Mouse (Mus musculus) forebrain, embryonic 14.5 days (tissue): Measurements from ENCODE around the gene Il23a. TPM values are rescaled to one million over a fixed set of nuclear protein-coding genes. Genes with fewer than 3 reads are reported as not detected.

Experiments
- ATAC-seq: fragments of 200-750 bp; cut with Nextera tagmentation; 2 replicates; pipeline ENCODE4 v1.8.0; 2017; ENCODE audit warnings: mild to moderate bottlenecking, moderate library complexity
- DNase-seq: peaks from one replicate; pipeline ENCODE4 v3.0.0-alpha.2; 2015; ENCODE audit warnings: low spot score
- H3K27ac ChIP-seq: fragments of 300-500 bp; sonication (generic); 2 replicates; pipeline ENCODE4 v1.5.1; 2014; ENCODE audit warnings: low read depth, mild to moderate bottlenecking, control low read depth, low read length, moderate library complexity
- H3K27me3 ChIP-seq: fragments of 300-500 bp; sonication (generic); replicated peaks from 2 replicates; pipeline ENCODE4 v1.6.1; 2014; ENCODE audit warnings: low read length, control low read depth, mixed read lengths; ENCODE audit not compliant: control insufficient read depth, insufficient read depth
- H3K36me3 ChIP-seq: fragments of 300-500 bp; sonication (generic); 2 replicates; pipeline ENCODE4 v1.6.1; 2014; ENCODE audit warnings: low read length, control low read depth; ENCODE audit not compliant: control insufficient read depth, insufficient read depth
- H3K4me1 ChIP-seq: fragments of 300-500 bp; sonication (generic); 2 replicates; pipeline ENCODE4 v1.6.1; 2014; ENCODE audit warnings: antibody characterized with exemption, low read length, control low read depth; ENCODE audit not compliant: control insufficient read depth, insufficient read depth
- H3K4me2 ChIP-seq: fragments of 300-500 bp; sonication (generic); 2 replicates; pipeline ENCODE4 v1.6.1; 2014; ENCODE audit warnings: mild to moderate bottlenecking, control low read depth, low read length
- H3K4me3 ChIP-seq: fragments of 300-500 bp; sonication (generic); 2 replicates; pipeline ENCODE4 v1.5.1; 2014; ENCODE audit warnings: low read depth, low read length, control low read depth
- H3K9ac ChIP-seq: fragments of 300-500 bp; sonication (generic); 2 replicates; pipeline ENCODE4 v1.6.1; 2014; ENCODE audit warnings: mild to moderate bottlenecking, low read length, control low read depth, moderate library complexity
- H3K9me3 ChIP-seq: fragments of 300-500 bp; sonication (generic); replicated peaks from 2 replicates; pipeline ENCODE4 v1.6.1; 2016; ENCODE audit warnings: low read length, control low read depth, mixed read lengths; ENCODE audit not compliant: control insufficient read depth
- WGBS: fragments of 180-500 bp; shearing (Covaris S2); extraction: QIAGEN DNeasy Blood & Tissue Kit; methylation state at CpG from one replicate; pipeline ENCODE4 v1.1.7; 2014; 5-methylcytosine and 5-hydroxymethylcytosine counted together
- polyA plus RNA-seq: library from polyadenylated mRNA; unstranded; fragments of >200 nt; fragmentation: Nextera tagmentation; extraction: Ambion mirVana; gene quantifications from 2 replicates; pipeline ENCODE4 v1.2.1, GENCODE M21; 2014

The Il23a gene
- polyA plus RNA-seq, 1 experiment from 2014 or later = not detected

- DNase-seq = no peak
- H3K9me3 ChIP-seq = no peaks in the 10 kb centered on the region
- ATAC-seq = no peak
- 89% methylated on average over 17 of the region's 17 CpGs for WGBS
- H3K27me3 ChIP-seq = no peaks in the 10 kb centered on the region
- H3K4me1 ChIP-seq = no peaks in the 10 kb centered on the region
- no peak overlapping the region for H3K27ac ChIP-seq
- H3K9ac ChIP-seq = no peak overlapping the region
- no peak overlapping the region for H3K4me2 ChIP-seq
- H3K4me3 ChIP-seq = no peak overlapping the region
- H3K36me3 ChIP-seq = peaks cover 95% of the 10 kb centered on the region
These were observed 51.4 kb downstream of the Il23a start for GRCm38 (mm10) chr10:128247020-128247732.

Other genes with a start within 250 kb of the Il23a start
- 426 and 447 TPM in 2 replicates for gene Ptges3, start 239.8 kb downstream of the Il23a start, polyA plus RNA-seq
- gene Atp5b, start 215.5 kb downstream of the Il23a start, polyA plus RNA-seq = 2,318 and 2,350 TPM in 2 replicates
- 13.6 and 16.7 TPM in 2 replicates for gene Baz2a, start 207.2 kb downstream of the Il23a start, polyA plus RNA-seq
- gene Rbms2, start 118.5 kb downstream of the Il23a start, polyA plus RNA-seq = 7.4 and 9.6 TPM in 2 replicates
- gene Gls2, start 104.3 kb downstream of the Il23a start, polyA plus RNA-seq = 0.32 and 0.95 TPM in 2 replicates
- 22.8 and 23.8 TPM in 2 replicates for gene Spryd4, start 86.9 kb downstream of the Il23a start, polyA plus RNA-seq
- 0.19 and 0.22 TPM in 2 replicates for gene Mip, start 72.9 kb downstream of the Il23a start, polyA plus RNA-seq
- gene Timeless, start 66.7 kb downstream of the Il23a start, polyA plus RNA-seq = 27.2 and 28.3 TPM in 2 replicates
- gene Apon, start 44.7 kb downstream of the Il23a start, polyA plus RNA-seq = 0.30 TPM in 1 of 2 replicates, not detected in the other
- gene Apof, start 30.1 kb downstream of the Il23a start, polyA plus RNA-seq = not detected in 2 replicates
- 11.6 and 17.4 TPM in 2 replicates for gene Stat2, start 28.2 kb downstream of the Il23a start, polyA plus RNA-seq
- 21.4 and 23.2 TPM in 2 replicates for gene Pan2, start 4.6 kb upstream of the Il23a start, polyA plus RNA-seq
- gene Cnpy2, start 23.7 kb upstream of the Il23a start, polyA plus RNA-seq = 231 and 256 TPM in 2 replicates
- 234 and 243 TPM in 2 replicates for gene Cs, start 39.0 kb upstream of the Il23a start, polyA plus RNA-seq
- gene Coq10a, start 70.2 kb upstream of the Il23a start, polyA plus RNA-seq = 22.8 and 26.9 TPM in 2 replicates
- gene Ankrd52, start 78.4 kb upstream of the Il23a start, polyA plus RNA-seq = 6.8 and 10.3 TPM in 2 replicates
- gene Slc39a5, start 102.5 kb upstream of the Il23a start, polyA plus RNA-seq = not detected in 2 replicates
- gene Nabp2, start 112.7 kb upstream of the Il23a start, polyA plus RNA-seq = 147 and 180 TPM in 2 replicates
- 94.2 and 107 TPM in 2 replicates for gene Rnf41, start 112.9 kb upstream of the Il23a start, polyA plus RNA-seq
- gene Smarcc2, start 160.5 kb upstream of the Il23a start, polyA plus RNA-seq = 178 and 201 TPM in 2 replicates
- 732 and 818 TPM in 2 replicates for gene Myl6, start 195.4 kb upstream of the Il23a start, polyA plus RNA-seq
- gene Myl6b, start 199.9 kb upstream of the Il23a start, polyA plus RNA-seq = 4.6 and 5.8 TPM in 2 replicates
- 4.7 and 6.3 TPM in 2 replicates for gene Esyt1, start 227.1 kb upstream of the Il23a start, polyA plus RNA-seq
- 16.2 and 18.2 TPM in 2 replicates for gene Zc3h10, start 249.0 kb upstream of the Il23a start, polyA plus RNA-seq